Mouse (Mus musculus): ENCODE results near the gene Mucl3.

- TF ChIP-seq CTCF (IDR thresholded peaks at IDR 0.05; ENCODE audit: borderline replicate concordance, control insufficient read depth, extremely low read depth, insufficient read depth, low read length, poor library complexity) (no peak), POLR2A (IDR thresholded peaks at IDR 0.05; ENCODE audit: control insufficient read depth, extremely low read depth, insufficient read depth, low read length, poor library complexity) (no peak)
These were observed 48.9 kb upstream of the Mucl3 start for GRCm38 (mm10) chr17:35692368-35692767.

Measured in thymus, adult 2 months (tissue).